Mouse (Mus musculus): ENCODE measurements around the gene Hspg2.
"Not testable (repeated sequence)": the region's sequence is repeated elsewhere in the genome, so short reads cannot be mapped to it uniquely, and the experiment has no call there.

The Hspg2 gene

DNA sequence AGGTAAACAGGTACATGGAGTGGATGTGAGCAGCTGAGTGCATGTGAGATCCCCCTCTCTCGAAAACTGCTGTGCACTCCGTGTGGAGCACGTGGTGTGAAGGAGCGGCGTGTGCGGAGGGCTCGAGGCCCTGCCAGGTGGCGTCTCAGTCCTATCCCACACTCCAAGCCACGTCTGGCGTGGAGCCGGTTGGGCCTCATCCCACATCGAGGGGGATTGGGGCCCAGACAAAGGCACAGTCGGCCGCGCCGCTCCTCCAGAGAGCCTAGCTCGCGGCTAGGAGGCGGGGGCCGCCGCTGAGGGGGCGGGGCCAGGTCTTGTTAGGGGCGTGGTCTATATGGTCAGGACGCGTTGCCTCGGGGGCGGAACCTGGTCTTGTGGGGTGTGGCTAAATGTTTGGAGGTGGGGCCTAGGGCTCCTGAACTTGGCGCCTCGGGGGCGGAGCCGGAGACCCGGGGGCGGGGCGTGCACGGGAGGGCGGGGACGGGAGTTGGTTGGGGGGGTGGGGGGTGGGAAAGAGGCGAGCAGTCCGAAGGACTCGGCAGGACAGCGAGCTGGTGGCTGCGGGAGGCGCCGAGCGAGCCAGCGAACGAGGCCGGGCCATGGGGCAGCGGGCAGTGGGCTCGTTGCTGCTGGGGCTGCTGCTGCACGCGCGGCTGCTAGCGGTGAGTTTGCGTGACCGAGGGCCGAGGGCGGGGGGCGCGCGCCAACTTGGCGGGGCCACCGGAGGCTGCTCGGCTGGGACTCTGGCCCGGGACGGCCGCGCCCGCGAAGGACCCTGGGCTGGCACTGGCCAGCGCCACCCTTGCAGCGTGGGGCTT is at the start of gene Hspg2:
Hspg2 (plus strand) TSS at position 510 of the 821 bp plus-strand sequence.
- DNase-seq (ENCODE audit: low read depth, low spot score) = peak; percentile 97

DNA sequence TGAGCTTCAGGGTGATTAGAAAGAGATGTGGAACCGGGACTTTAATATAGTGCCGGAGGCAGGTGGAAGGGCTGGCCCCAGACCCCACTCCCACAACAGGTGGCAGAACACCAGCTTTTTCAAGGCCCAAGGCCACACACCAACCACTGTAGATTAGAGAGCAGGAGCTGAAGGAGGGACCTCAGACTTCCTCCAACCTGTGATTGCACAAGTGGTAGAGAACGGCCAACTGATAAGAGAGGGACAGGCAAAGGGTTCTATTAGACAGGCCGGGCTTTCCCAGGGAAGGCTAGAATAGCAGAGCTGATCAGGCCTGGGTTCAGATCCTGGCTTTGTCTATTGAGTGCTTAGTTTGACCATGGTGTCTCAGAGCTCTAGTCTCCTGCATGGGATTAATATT is 38.1 kb upstream of the Hspg2 start, which contains the start of gene Cela3b:
Cela3b (minus strand) TSS at position 39 of the 400 bp plus-strand sequence.
- DNase-seq (ENCODE audit: low read depth, low spot score) = no peak

DNA sequence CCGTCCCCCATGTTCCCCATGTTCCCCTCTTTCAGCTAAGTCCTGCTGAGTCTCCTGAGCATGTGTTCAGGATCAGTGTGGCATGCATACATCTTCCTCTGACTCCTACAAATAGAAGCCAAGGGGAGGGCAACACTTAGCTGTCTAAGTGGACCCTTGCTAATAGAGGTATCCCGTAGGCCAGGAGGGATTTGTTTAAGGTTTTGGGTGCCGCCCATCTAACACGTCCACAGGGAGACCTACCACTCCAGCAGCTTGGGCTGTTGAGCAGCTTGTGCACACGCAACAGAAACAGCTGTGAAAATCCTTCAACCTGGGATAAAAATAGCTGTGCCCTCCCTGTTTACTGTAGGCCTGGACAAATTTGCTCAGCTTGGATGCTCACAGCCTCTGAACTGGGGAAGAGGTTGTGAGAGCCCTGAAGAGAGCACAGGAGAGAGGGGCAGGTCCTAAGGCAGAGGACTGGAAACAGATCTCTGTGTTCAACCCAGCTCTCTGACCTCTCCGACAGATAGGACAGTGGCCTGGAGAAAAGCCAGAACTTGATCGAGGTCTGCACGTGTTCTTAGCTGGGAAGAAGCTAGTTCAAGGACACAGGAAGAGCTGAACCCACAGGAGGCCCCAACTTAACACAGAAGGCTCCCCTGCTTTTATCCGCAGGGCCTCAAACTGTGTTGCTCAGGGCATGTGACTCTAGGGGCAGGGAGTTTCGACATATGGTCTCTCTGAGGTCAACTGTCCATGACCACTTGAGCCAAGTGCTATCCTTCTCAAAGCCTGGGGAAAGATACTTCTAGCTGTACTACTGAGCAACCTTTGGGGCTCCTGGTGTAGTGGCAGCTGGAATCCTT is 35.6 kb upstream of the Hspg2 start:
- not testable (repeated sequence) for DNase-seq (ENCODE audit: low read depth, low spot score)

DNA sequence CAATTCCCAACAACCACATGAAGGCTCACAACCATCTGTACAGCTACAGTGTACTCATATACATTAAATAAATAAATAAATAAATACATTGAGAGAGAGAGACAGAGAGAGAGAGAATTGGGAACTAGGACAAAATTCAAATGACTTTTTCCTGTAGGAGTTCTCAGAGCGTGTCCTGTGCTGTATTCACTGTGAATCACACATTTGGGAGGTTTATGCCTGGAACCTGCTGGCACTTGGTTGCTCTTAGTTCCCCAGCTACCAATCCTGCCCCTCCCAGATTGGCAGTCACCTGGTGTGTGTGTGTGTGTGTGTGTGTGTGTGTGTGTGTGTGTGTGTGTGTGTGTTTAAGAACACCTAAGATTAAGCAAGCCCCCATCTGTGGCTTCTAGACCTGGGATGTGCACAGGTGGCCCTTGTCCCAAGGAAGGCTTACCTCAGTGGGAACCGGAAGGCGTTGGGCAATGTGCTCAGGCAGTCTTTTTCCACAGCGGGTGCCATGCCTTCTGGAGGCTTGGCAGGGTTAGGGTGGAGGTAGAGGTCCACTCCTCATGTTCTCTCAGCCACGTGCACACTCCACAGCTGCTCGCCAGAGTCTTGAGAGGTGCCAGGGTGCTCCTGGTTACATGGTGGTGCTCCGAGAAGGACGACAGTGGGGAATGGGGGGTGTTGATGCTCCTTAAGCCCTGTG is 31.4 kb upstream of the Hspg2 start:
- DNase-seq (ENCODE audit: low read depth, low spot score) = no peak

DNA sequence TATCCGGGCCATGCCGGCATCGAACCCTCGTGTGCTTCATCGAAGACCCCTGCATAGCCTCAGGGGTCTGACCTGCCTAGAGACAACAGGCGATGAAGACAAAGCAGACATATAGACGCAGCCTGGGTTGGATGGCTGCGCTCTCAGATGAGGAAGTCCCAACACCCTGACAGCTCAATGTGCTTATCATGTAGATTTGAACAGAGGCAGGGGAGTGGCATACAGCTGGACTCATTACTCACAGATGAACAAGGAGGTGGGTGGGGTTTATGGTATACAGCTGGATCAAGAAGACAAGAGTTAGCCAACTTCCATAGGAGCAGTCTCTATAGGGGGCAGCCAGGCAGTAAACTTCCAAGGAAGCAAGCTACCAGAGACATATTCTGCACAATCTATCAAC is 29.7 kb upstream of the Hspg2 start:
- DNase-seq (ENCODE audit: low read depth, low spot score) = peak; percentile 75

DNA sequence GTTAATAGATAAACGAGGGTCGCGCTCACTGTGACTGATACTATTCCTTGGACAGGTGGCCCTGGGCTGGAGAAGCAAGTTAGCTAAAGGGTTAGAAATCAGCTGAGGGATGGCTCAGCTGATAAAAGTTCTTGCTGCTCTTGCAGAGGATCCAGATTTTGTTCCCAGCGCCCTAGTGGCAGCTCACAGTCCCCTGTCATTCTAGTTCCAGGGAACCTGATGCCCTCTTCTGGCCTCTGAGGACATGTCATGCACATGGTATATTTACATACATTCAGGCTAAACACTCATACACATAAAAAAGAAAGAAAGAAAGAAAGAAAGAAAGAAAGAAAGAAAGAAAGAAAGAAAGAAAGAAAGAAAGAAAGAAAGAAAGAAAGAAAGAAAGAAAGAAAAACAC is 27.2 kb upstream of the Hspg2 start:
- peak; percentile 61 for DNase-seq (ENCODE audit: low read depth, low spot score)

DNA sequence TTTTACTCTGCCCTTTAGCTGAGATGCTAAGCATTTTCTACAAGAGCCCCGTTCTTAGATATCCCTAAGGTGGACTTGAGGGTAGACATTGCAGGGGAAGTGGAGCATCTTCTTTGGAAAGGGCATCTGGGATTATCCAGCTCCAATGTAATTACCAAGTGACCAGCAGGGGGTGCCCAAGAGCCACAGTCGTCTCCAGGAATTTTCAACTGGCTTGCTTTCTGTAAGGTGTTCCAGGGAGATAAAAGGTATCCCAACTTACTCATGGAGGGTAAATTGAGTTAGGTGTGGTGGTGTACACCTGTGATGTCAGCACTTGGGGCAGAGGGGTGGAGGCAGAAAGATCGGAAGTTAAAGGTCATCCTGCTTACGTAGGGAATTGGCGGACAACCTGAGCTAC is 24.9 kb upstream of the Hspg2 start:
- DNase-seq (ENCODE audit: low read depth, low spot score) = peak; percentile 74

DNA sequence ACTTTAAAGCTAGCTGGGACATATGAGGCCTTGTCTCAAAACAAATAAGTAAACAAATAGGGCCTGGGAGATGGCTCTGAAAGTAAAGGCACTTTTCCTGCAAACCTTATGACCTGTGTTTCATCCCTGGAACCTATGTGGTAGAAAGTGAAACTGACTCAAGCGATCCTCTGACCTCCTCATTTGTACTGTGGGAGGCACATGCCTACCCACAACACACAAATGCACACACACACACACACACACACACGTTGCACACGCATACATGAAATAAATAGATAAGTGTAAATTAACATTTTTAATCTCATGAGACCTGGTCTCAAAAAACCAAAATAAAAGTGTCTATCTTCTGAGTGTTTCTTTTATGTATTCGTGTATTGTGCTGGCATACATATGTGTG is 22.7 kb upstream of the Hspg2 start:
- no peak for DNase-seq (ENCODE audit: low read depth, low spot score)

DNA sequence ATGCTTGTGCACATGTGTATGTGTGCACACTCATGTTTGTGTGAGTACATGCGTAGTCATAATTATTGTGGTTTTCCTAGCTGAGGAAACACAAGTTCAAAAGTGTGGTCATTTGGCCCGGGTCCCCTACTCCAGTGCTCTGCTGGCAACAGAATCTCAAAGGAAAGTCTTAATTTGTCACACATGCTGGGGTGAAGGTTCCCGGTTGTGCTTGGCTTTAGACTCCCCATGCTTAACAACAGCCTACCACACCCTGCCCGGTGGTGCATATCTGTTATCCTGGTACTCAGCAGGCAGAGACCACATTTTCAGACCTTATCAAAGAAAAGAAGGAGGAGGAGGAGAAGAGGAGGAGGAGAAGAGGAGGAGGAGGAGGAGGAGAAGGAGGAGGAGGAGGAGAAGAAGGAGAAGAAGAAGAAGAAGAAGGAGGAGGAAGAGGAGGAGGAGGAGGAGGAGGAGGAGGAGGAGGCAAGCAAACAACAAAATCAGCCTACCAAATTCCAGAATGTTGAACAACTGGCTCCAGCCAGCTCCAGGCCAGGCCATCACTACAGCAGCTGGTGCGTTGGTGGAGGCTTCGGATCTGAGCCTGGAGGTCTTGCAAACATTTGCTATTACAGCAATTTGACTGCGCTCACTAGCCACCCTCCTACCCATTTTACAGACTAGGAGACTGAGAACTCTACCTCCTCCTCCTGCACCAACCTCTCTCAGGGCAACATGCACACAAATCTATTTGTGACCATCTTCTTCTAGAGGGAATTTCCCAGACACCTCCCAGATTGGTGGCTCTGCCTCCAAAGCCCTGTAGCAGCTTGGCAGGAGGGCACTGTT is 21.0 kb upstream of the Hspg2 start:
- no peak for DNase-seq (ENCODE audit: low read depth, low spot score)

DNA sequence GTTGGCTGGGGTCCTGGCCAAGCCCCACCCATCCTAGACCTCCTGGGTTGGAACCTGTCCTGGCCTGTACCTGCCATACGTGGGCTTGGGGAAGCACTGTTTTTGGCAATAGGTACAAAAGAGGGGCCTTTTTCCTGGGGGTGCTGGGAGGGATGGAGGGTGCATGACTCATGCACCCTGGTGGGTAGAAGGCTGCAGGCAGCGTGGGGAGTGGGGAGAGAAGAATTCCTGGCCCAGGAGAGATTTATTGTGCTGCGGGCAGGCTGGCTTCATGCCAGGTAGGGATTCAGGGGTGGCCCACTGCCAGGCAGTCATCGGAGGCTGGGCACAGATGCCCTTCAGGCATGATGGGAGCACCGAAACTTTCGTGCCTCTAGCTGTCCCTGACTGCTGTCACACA is 20.4 kb upstream of the Hspg2 start:
- DNase-seq (ENCODE audit: low read depth, low spot score) = no peak

DNA sequence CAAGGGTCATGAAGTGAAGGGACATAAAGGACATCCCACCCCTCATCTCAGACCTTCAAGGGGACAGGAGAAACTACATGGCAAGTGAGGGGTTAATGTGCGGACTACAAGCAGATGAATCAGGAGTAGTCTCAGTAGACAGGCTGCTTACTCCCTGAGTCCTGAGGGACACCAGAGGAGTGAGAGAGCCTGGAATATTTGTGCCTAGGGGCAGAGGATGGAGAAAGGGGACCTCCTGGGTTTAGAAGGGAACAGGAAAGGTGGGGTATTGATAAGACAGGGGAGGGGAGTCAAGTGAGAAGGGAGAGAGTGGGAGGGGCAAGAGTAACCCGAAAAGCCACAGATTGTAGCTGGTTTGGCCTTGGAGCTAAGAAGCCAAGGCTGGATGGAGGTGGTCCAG is 19.9 kb upstream of the Hspg2 start:
- DNase-seq (ENCODE audit: low read depth, low spot score) = no peak

DNA sequence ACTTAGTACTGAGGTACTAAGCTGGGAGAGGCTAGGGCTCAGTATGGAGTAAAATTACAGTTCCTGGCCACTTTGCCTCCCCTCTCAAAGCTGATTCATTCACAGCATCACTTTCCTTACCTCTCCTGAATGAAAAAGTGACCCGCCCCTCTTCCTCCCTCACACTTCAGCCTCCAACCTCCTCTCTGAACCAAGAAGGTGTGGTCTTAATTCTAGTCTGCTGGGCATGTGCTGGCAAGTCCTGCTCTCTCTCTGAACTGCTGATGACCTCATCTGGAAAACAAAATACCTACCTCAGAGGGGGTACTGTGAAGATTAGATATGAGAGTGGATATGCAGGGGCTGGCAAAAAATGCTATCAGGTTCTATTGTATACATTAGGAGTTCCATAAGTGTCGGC is 19.4 kb upstream of the Hspg2 start:
- no peak for DNase-seq (ENCODE audit: low read depth, low spot score)

DNA sequence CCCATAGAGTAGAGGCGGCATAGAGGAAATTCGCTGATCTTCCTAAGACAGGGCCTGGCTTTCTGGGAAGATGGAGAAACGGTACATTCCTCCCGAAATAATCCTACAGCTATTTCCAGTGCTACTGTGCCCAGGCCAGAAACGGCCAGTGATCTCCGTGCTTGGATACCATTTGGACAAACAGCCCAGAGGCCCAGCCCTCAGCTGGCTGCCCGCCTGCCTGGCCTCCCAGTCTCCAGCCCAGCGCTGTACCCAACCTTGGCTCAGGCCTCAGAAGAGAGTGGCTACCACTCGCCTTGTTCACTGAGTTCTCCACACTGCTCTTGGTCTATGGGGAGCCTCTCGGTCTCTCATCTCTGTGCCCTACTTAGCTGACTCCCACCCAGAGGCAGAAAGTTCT is 18.9 kb upstream of the Hspg2 start:
- DNase-seq (ENCODE audit: low read depth, low spot score) = no peak

DNA sequence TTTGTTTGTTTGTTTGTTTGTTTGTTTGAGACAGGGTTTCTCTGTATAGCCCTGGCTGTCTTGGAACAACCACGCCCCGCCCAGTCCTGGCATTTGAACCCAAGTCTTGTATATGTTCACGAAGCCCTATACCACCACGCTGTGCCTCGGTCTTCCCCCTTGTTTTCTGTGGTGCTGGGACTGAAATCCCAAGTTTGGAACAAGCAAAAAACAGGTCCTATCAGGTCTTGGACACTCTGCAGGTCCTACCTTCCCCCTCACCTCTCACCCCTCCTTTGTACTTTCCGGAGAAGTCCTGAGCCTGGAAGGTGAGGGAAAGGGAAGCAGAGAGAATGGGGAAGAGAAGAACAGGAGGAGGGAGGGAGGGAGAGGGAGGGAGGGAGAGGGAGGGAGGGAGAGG is 16.4 kb upstream of the Hspg2 start:
- no peak for DNase-seq (ENCODE audit: low read depth, low spot score)

DNA sequence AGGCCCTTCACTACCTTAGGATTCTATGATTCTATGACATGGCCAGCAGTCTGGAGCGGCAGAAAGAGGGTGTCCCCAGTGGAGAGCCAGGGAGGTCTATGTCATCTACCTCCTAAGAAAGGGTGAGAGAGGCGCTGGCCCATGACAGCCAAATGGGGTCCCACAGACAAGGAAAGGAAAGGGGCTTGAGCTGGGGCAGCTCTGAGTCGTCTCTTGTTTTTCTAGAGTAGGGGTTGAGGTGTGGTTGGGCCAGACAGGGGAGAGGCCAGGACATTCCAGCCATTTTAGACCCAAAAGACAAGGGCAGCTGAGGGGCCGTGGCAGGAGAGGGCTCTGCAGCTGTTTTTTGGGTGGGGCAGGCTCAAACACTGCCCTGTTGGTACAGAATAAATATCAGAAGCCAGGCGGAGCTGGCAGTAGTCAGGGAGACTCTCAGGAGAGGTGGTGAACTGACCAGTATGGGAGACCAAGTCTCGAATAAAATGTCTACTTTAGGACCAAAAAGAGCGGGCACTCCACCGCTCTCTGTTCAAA is 15.3 kb upstream of the Hspg2 start, which contains the start of gene 1700013G24Rik:
1700013G24Rik (plus strand) TSS at position 51 of the 534 bp plus-strand sequence.
- DNase-seq (ENCODE audit: low read depth, low spot score) = no peak

DNA sequence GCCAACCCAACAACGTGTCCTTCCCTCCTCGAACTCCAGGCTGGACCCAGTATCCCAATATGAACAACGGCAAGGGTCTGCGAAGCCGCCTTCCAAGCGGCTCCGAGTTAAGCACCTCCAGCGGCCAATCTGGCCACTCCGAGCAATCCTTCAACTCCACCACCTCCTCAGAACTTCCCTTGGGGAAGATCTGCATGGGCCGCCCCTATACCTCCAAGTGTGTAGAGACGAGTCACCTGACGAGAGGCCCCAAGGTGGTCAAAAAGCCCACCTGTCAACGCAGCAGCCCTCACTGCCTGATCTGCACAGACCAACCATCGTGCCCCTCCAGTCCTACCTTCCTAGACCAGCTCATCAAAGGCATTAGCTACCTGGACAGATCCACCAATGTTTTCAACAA is 14.0 kb upstream of the Hspg2 start:
- DNase-seq (ENCODE audit: low read depth, low spot score) = no peak

DNA sequence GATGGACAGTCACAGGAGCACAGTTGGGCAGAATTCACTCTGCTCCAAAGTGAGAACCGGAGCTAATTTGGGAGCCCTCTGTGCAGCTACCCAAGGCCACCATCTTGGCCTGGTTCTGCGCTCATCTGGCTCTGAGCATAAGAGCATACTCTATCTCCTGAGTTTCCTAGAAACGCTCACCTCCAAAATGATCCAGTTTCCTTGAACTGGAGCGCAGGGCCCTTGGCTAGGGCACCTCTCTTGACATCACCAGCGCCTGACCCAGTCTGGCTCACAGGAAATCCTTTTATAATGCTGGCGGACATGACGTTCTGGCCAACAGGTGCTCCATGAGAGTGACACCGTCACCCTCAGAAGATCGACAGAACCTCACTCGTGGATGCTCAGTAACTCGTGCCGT is 12.0 kb upstream of the Hspg2 start:
- no peak for DNase-seq (ENCODE audit: low read depth, low spot score)

DNA sequence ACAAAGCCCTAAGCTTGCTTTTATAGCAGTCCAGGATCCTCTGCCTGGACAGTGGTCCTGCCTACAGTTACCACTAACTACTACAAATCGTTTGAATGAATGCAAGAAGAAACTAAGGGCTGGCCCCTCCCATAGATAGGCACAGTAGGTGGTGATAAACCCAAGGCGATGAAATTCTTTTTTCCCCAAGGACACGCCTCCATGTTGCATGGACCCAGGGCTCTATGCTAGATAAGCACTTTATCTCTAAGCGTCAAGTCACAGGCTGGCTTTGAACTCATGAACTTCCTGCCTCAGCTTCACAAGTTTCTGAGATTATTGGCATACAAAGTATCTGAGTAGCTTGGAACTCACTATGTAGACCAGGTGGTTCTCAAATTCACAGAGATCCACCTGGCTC is 11.3 kb upstream of the Hspg2 start:
- DNase-seq (ENCODE audit: low read depth, low spot score) = no peak

DNA sequence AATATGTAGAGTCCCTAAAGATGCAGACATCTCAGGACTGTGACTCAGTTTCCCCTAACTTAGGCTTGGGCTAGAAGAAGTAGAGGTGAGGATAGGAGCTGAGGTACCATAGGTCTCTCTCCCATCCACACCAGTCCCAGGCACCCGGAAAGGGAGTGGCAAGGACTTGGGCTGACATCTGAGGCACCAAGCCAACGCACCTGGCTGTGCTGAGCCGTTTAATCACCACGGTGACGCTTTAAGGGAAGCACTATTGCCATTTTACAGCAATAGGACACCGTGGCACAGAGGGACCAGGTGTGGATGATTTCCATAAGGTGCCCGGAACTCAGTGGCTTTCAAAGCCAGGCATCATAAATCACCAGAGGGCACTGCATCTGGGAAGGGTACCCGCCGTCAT is 10.3 kb upstream of the Hspg2 start:
- DNase-seq (ENCODE audit: low read depth, low spot score) = no peak

DNA sequence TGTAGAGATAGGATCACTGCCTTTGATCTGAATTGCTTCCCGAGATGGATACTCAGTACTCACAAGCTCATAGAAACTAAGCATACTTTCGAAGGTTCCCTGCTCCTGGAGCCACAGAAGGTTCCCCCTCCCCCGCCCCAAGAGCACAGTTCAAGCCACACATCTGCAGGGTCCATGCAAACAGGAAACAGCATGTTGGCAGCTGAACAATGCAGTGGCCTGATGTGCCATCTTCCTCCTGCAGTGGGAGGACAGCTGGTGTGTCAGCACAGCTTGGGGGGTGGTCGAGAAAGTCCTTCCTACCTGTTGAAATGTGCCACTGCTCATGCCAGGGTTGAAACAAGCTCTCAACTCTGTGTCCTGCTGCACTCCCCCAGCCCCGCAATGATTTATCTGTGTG is 9.7 kb upstream of the Hspg2 start:
- DNase-seq (ENCODE audit: low read depth, low spot score) = no peak

DNA sequence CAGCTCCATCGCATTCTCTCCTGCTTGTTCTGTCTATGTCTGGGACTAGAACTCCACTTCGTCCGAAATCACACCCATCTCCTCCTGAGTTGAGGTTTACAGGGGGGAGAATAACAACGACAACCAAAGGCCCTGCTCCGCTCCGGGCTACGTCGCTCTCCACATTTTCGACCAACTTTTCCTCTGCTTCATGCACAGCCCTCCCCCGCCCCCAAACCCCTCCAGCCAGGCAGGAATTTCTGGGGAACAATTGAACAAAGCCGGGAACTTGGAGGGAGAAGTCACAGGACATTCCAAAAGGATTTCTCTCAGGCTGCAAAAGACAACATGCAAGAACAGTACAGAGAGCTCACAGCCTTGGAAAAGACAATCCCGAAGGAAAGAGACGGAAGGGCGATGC is 7.9 kb upstream of the Hspg2 start:
- peak; percentile 82 for DNase-seq (ENCODE audit: low read depth, low spot score)

Data from ZHBTc4 (cell line).